In genomic region chr9:108517253-108517930, GRCm38 (mm10) we compare ENCODE assay signal across 8 mouse cellular contexts. TPM values are rescaled to one million over a fixed set of nuclear protein-coding genes. Genes with fewer than 3 reads are reported as not detected.
A peak's percentile ranks its signal among the peaks of the same experiment; 100 is the strongest.
DNase-seq lines count a peak whose midpoint lies in the region; ATAC-seq lines count a peak whose summit lies in the region.

No protein-coding gene starts in this region.

- H3K27ac ChIP-seq in intestine, embryonic 15.5 days = peak overlapping the region; percentile 99

- peak; percentile 86 for ATAC-seq in intestine, embryonic 15.5 days

- no peaks in the 10 kb centered on the region for H3K9me3 ChIP-seq in intestine, embryonic 15.5 days

- peak overlapping the region; percentile 93 for H3K4me3 ChIP-seq in intestine, embryonic 15.5 days (replicated peaks)

- peaks cover 9% of the 10 kb centered on the region for H3K4me1 ChIP-seq in intestine, embryonic 15.5 days (replicated peaks)

- H3K9ac ChIP-seq in intestine, embryonic 15.5 days = peak overlapping the region; percentile 99

- WGBS in intestine, embryonic 15.5 days = under 1% methylated on average over 88 of the region's 95 CpGs

- intact Hi-C loops in left cerebral cortex, postnatal 25 days (cut with DNase I) = no loop called here

- H3K27me3 ChIP-seq in intestine, embryonic 15.5 days (replicated peaks) = no peaks in the 10 kb centered on the region

- peaks cover 29% of the 10 kb centered on the region for H3K36me3 ChIP-seq in intestine, embryonic 15.5 days

- peak; percentile 76 to 77 for DNase-seq in adrenal gland, adult 18-20 months (ENCODE audit: low spot score in 2 of 2)
- DNase-seq in embryo, embryonic 10.5 days (ENCODE audit: low spot score) = peak; percentile 89
- peak; percentile 83 for DNase-seq in gastrocnemius, postnatal 25 days
- peak; percentile 85 to 86 for DNase-seq in left cerebral cortex, postnatal 25 days (ENCODE audit: low spot score in 2 of 2)
- DNase-seq in mesoderm, embryonic 11.5 days (ENCODE audit: low read depth, low spot score) = peak; percentile 91
- DNase-seq in right cerebral cortex, postnatal 25 days = peak; percentile 87
- peak; percentile 89 for DNase-seq in yolk sac, embryonic 10.5 days (ENCODE audit: low spot score)

- H3K4me2 ChIP-seq in intestine, embryonic 15.5 days (replicated peaks) = peak overlapping the region; percentile 92

RNA-seq across cellular contexts. Expression of gene Qrich1, which starts 0.8 kb away (rescaled TPM):
- total RNA-seq in adrenal gland, adult 18-20 months (2021) = 100 to 1,000 TPM in 1 of 2 experiments, 10 to 100 TPM in 1; 91.5 to 107 TPM
- 10 to 100 TPM; 41.2 to 50.5 TPM for total RNA-seq in gastrocnemius, postnatal 25 days (2021)
- polyA plus RNA-seq in intestine, embryonic 15.5 days (2015; fragmentation: Nextera tagmentation; extraction: Ambion mirVana) = 93.1 and 102 TPM in 2 replicates
- 100 to 1,000 TPM; 136 to 141 TPM for total RNA-seq in left cerebral cortex, postnatal 25 days (2021)

RNA-seq across cellular contexts. Expression of gene Qars, which starts 9.9 kb away (rescaled TPM):
- 100 to 1,000 TPM; 144 to 180 TPM for total RNA-seq in adrenal gland, adult 18-20 months (2021)
- total RNA-seq in gastrocnemius, postnatal 25 days (2021) = 10 to 100 TPM; 64.1 to 77.4 TPM
- 105 and 106 TPM in 2 replicates for polyA plus RNA-seq in intestine, embryonic 15.5 days (2015; fragmentation: Nextera tagmentation; extraction: Ambion mirVana)
- 10 to 100 TPM; 75.3 to 84.4 TPM for total RNA-seq in left cerebral cortex, postnatal 25 days (2021)

RNA-seq across cellular contexts. Expression of gene Usp19, which starts 27.0 kb away (rescaled TPM):
- total RNA-seq in adrenal gland, adult 18-20 months (2021) = 100 to 1,000 TPM; 172 to 248 TPM
- total RNA-seq in gastrocnemius, postnatal 25 days (2021) = 100 to 1,000 TPM; 101 to 103 TPM
- polyA plus RNA-seq in intestine, embryonic 15.5 days (2015; fragmentation: Nextera tagmentation; extraction: Ambion mirVana) = 49.5 and 52.4 TPM in 2 replicates
- total RNA-seq in left cerebral cortex, postnatal 25 days (2021) = 100 to 1,000 TPM; 143 to 147 TPM

RNA-seq across cellular contexts. Expression of gene Lamb2, which starts 37.9 kb away (rescaled TPM):
- 100 to 1,000 TPM; 107 to 134 TPM for total RNA-seq in adrenal gland, adult 18-20 months (2021)
- total RNA-seq in gastrocnemius, postnatal 25 days (2021) = 100 to 1,000 TPM; 142 to 152 TPM
- 29.5 and 35.0 TPM in 2 replicates for polyA plus RNA-seq in intestine, embryonic 15.5 days (2015; fragmentation: Nextera tagmentation; extraction: Ambion mirVana)
- 10 to 100 TPM; 30.6 to 31.9 TPM for total RNA-seq in left cerebral cortex, postnatal 25 days (2021)

RNA-seq across cellular contexts. Expression of gene Impdh2, which starts 42.7 kb away (rescaled TPM):
- total RNA-seq in adrenal gland, adult 18-20 months (2021) = 100 to 1,000 TPM in 1 of 2 experiments, 10 to 100 TPM in 1; 99.7 to 135 TPM
- 10 to 100 TPM; 51.9 to 54.0 TPM for total RNA-seq in gastrocnemius, postnatal 25 days (2021)
- 173 and 179 TPM in 2 replicates for polyA plus RNA-seq in intestine, embryonic 15.5 days (2015; fragmentation: Nextera tagmentation; extraction: Ambion mirVana)
- 10 to 100 TPM; 55.3 to 55.4 TPM for total RNA-seq in left cerebral cortex, postnatal 25 days (2021)

Comparison
In these comparisons a context has a peak if more than half of its experiments do, and no peak if none do; other contexts are left out.
1. Peak in every context shown above with its lines: DNase-seq, ATAC-seq, H3K4me3 ChIP-seq and H3K27ac ChIP-seq.